Mouse (Mus musculus): ENCODE measurements around the gene Olfr746.

Gene Olfr746

GRCm38 (mm10) chr14:50646783-50647182 is at the start of gene Olfr746:
Gene Olfr746 (plus strand): TSS chr14:50647083.
- no peak for DNase-seq (ENCODE audit: extremely low read depth, low read depth, low spot score)

GRCm38 (mm10) chr14:50614579-50614978 is 32.3 kb upstream of the Olfr746 start, which contains the start of gene Olfr744:
Gene Olfr744 (plus strand): TSS chr14:50614879.
- no peak for DNase-seq (ENCODE audit: extremely low read depth, low read depth, low spot score)

- no peak for DNase-seq (ENCODE audit: extremely low read depth, low read depth, low spot score)
Observed at GRCm38 (mm10) chr14:50639088-50639487, 7.8 kb upstream of the Olfr746 start, which contains the start of gene Olfr745. Gene Olfr745 (plus strand): TSS chr14:50639388.

- no peak for DNase-seq (ENCODE audit: extremely low read depth, low read depth, low spot score)
Observed at GRCm38 (mm10) chr14:50693106-50693505, 46.2 kb downstream of the Olfr746 start, which contains the start of gene Olfr747. Gene Olfr747 (minus strand): TSS chr14:50693206.
